Mouse (Mus musculus) spleen, postnatal 0 days (tissue): ENCODE results near the gene Tyw1. TPM values are rescaled to one million over a fixed set of nuclear protein-coding genes. Genes with fewer than 3 reads are reported as not detected.

Source experiments
- polyA plus RNA-seq: library from polyadenylated mRNA; unstranded; fragments of >200 nt; fragmentation: Nextera tagmentation; extraction: Ambion mirVana; gene quantifications from 2 replicates; pipeline ENCODE4 v1.2.1, GENCODE M21; 2015

The Tyw1 gene
- polyA plus RNA-seq = 15.4 and 16.5 TPM in 2 replicates

GRCm38 (mm10) chr5:130255017-130255720 lies at the start of gene Tyw1, which contains the start of gene Sbds:
Tyw1 (plus strand) TSS chr5:130255619.
Sbds (minus strand) TSS chr5:130255530.

GRCm38 (mm10) chr5:130216781-130217180 lies 38.6 kb upstream of the Tyw1 start, which contains the start of gene Tmem248:
Tmem248 (plus strand) TSS chr5:130217081.

GRCm38 (mm10) chr5:130369237-130369636 lies 113.8 kb downstream of the Tyw1 start, which contains the start of gene Caln1:
Caln1 (plus strand) TSS chr5:130369455.

GRCm38 (mm10) chr5:130384222-130384912 lies 128.9 kb downstream of the Tyw1 start, which contains the start of gene A330070K13Rik:
A330070K13Rik (minus strand) TSS chr5:130384631.

Other genes with a start within 250 kb of the Tyw1 start
- 16.9 and 17.3 TPM in 2 replicates for gene Asl, start 226.4 kb upstream of the Tyw1 start, polyA plus RNA-seq
- gene Crcp, start 226.3 kb upstream of the Tyw1 start, polyA plus RNA-seq = 27.9 and 29.0 TPM in 2 replicates
- gene Tpst1, start 182.3 kb upstream of the Tyw1 start, polyA plus RNA-seq = 26.4 and 30.5 TPM in 2 replicates
- 8.4 and 9.7 TPM in 2 replicates for gene Kctd7, start 110.8 kb upstream of the Tyw1 start, polyA plus RNA-seq
- gene Rabgef1, start 83.8 kb upstream of the Tyw1 start, polyA plus RNA-seq = 33.0 and 33.9 TPM in 2 replicates
- gene Tmem248, start 38.5 kb upstream of the Tyw1 start, polyA plus RNA-seq = 28.3 and 30.7 TPM in 2 replicates
- 68.4 and 76.1 TPM in 2 replicates for gene Sbds, start 89 bp upstream of the Tyw1 start, polyA plus RNA-seq
- gene Caln1, start 113.8 kb downstream of the Tyw1 start, polyA plus RNA-seq = not detected in 2 replicates
- gene A330070K13Rik, start 129.0 kb downstream of the Tyw1 start, polyA plus RNA-seq = not detected in 2 replicates